Mouse (Mus musculus) embryonic facial prominence, embryonic 10.5 days (tissue): ENCODE data around the gene Rundc3a. TPM values are rescaled to one million over a fixed set of nuclear protein-coding genes. Genes with fewer than 3 reads are reported as not detected.
A peak's percentile ranks its signal among the peaks of the same experiment; 100 is the strongest.
"Not testable (repeated sequence)": the region's sequence is repeated elsewhere in the genome, so short reads cannot be mapped to it uniquely, and the experiment has no call there.

ENCODE experiments used
- DNase-seq: peaks from one replicate; pipeline ENCODE4 v3.0.0-alpha.2; 2017; ENCODE audit warnings: low spot score
- H3K27ac ChIP-seq: fragments of 300-500 bp; sonication (generic); replicated peaks from 2 replicates; pipeline ENCODE4 v1.5.1; 2016; ENCODE audit warnings: mild to moderate bottlenecking
- H3K27me3 ChIP-seq: fragments of 300-500 bp; sonication (generic); replicated peaks from 2 replicates; pipeline ENCODE4 v1.6.1; 2016; ENCODE audit warnings: low read depth, mild to moderate bottlenecking; ENCODE audit not compliant: poor library complexity, severe bottlenecking
- H3K36me3 ChIP-seq: fragments of 300-500 bp; sonication (generic); replicated peaks from 2 replicates; pipeline ENCODE4 v1.6.1; 2016; ENCODE audit warnings: mild to moderate bottlenecking, moderate library complexity
- H3K4me1 ChIP-seq: fragments of 300-500 bp; sonication (generic); 2 replicates; pipeline ENCODE4 v1.6.1; 2016
- H3K4me3 ChIP-seq: fragments of 300-500 bp; sonication (generic); 2 replicates; pipeline ENCODE4 v1.5.1; 2016; ENCODE audit warnings: mild to moderate bottlenecking, moderate library complexity
- H3K9me3 ChIP-seq: fragments of 300-500 bp; sonication (generic); 2 replicates; pipeline ENCODE4 v1.6.1; 2016; ENCODE audit warnings: mild to moderate bottlenecking
- WGBS: fragments of 180-500 bp; shearing (Covaris S2); methylation state at CpG from one replicate; pipeline ENCODE4 v1.1.7; 2016; 5-methylcytosine and 5-hydroxymethylcytosine counted together
- polyA plus RNA-seq: library from polyadenylated mRNA; unstranded; fragments of >200 nt; fragmentation: Nextera tagmentation; extraction: Ambion mirVana; gene quantifications from 2 replicates; pipeline ENCODE4 v1.2.1, GENCODE M21; 2016

The Rundc3a gene
- polyA plus RNA-seq, 1 experiment from 2014 or later, result 11.9 TPM

- 89% methylated on average over 1 of the region's 1 CpGs for WGBS
- peaks cover 7% of the 10 kb centered on the region; the same call in 1 of the 2 replicates for H3K9me3 ChIP-seq
- no peaks in the 10 kb centered on the region for H3K4me1 ChIP-seq
- no peak overlapping the region for H3K4me3 ChIP-seq
- no peak for DNase-seq
- no peak overlapping the region for H3K27ac ChIP-seq
- H3K36me3 ChIP-seq, result no peaks in the 10 kb centered on the region
- H3K27me3 ChIP-seq, result no peaks in the 10 kb centered on the region
Measured at GRCm38 (mm10) chr11:102383365-102384136, 9.7 kb upstream of the Rundc3a start.

DNA sequence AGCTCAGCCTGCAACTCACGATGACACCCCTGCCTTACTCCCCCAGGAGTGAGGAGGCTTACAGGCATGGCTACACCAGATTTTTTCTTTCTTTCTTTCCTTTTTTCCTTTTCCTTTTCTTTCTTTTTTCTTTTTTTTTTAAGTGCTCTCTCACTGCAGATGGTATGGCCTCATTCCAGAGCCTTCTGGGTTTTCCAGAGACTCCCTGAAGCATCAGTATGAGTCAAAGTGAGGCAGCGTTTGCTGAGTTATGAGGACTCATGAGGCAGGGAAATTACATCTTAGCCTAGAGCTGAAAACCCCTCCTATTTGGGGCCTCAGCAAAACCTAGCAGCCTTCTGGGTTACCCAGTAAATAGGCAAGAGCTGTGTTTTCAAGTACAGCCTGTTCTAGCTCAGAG is 8.8 kb upstream of the Rundc3a start:
- no peak for DNase-seq
- H3K4me3 ChIP-seq, result no peak overlapping the region

GRCm38 (mm10) chr11:102385075-102385474 is 8.1 kb upstream of the Rundc3a start:
- H3K9me3 ChIP-seq, result no peaks in the 10 kb centered on the region
- no peak overlapping the region for H3K4me3 ChIP-seq
- no peaks in the 10 kb centered on the region for H3K36me3 ChIP-seq
- 65% methylated on average over 4 of the region's 4 CpGs for WGBS
- H3K27ac ChIP-seq, result no peak overlapping the region
- H3K27me3 ChIP-seq, result no peaks in the 10 kb centered on the region
- DNase-seq, result no peak
- no peaks in the 10 kb centered on the region for H3K4me1 ChIP-seq

More for the DNA sequence above, 8.8 kb upstream of the Rundc3a start:
- Histone ChIP-seq H3K9me3 (no peaks in the 10 kb centered on the region), H3K27me3 (no peaks in the 10 kb centered on the region), H3K27ac (no peak overlapping the region), H3K36me3 (no peaks in the 10 kb centered on the region), H3K4me1 (no peaks in the 10 kb centered on the region)
- 77% methylated on average over 2 of the region's 2 CpGs for WGBS

GRCm38 (mm10) chr11:102386121-102386520 is 7.1 kb upstream of the Rundc3a start:
- DNase-seq, result no peak
- no peak overlapping the region for H3K4me3 ChIP-seq
- H3K27ac ChIP-seq, result no peak overlapping the region
- H3K9me3 ChIP-seq, result no peaks in the 10 kb centered on the region
- 70% methylated on average over 5 of the region's 5 CpGs for WGBS
- no peaks in the 10 kb centered on the region for H3K27me3 ChIP-seq
- H3K4me1 ChIP-seq, result no peaks in the 10 kb centered on the region
- no peaks in the 10 kb centered on the region for H3K36me3 ChIP-seq

- H3K27ac ChIP-seq, H3K36me3 ChIP-seq, H3K9me3 ChIP-seq, H3K27me3 ChIP-seq, DNase-seq, H3K4me3 ChIP-seq: not testable (repeated sequence)
- 88% methylated on average over 4 of the region's 5 CpGs for WGBS
- H3K4me1 ChIP-seq, result peaks cover 21% of the 10 kb centered on the region
Measured at GRCm38 (mm10) chr11:102389436-102389835, 3.8 kb upstream of the Rundc3a start.

DNA sequence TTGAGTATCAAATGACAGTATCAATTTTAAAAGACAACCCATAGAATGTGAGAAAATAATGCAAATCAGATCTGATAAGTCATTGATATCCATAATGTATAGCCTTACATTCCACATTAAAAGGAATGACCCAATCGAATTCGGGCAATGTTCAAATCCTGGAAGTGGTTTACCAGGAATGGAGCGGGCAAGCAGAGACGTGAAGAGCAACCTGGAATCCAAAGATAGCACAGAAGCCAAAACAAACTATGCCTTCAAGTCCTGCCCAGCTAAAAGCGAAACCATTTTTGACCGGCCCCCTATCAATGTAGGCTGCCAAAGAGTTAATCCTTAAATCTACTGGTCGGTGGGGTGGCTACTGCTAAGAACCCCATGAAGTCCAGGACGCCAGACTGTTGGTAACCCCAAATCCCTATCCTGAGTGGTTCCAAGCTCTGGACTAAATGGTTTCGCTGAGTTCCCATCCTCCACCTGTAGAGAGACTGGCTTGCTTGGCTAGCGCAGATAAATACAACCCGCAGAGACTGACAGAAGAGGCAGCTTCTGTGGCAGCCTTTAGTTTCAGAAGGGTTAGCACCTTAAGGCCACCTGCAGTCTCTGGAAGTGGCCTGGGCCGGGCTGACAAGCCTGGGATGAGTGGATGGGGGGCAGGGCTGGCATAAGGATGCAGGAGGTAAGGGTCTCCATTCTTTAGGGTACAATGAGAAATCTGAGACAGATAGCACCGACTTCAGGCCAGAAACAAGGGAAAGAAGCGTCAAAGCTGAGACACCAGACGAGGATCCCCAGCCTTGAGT is 564 bp upstream of the Rundc3a start:
- no peak for DNase-seq
- Histone ChIP-seq H3K4me1 (peaks cover 45% of the 10 kb centered on the region), H3K27ac (peak overlapping the region; percentile 76)

DNA sequence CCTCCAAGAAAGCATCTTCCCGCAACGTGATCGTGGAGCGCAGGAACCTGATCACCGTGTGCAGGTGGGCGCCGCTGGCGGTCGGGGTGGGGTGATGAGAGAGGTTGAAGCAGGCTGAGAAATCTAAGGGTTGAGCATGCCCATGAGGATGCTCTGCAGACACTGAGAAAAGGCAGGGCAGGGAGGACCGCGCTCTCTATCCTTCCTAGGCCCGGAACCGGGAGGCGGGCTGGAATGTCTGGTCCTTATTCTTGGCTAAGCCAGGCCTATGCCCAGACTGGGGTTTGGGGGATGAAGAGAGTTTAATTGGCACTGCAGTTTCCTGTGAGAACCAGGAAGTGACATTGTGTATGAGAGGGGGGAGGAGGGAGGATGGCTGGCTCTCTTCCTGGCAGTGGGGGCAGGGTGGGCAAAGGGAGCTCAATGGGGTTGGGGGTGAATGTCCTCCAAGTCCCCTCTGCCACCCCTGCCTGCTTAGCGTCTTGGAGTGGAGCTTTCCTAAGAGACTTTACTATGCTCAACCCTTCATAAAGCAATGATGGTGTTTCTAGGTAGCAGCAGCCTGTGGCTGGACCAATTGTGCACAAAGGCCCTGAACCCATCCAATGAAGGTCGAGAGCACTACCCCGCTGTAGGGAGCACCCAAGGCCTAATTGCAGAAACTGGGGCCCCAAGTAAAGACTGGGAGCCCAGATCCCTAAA is 667 bp downstream of the Rundc3a start:
- WGBS, result 10% methylated on average over 17 of the region's 17 CpGs
- peaks cover 52% of the 10 kb centered on the region for H3K27me3 ChIP-seq
- H3K4me1 ChIP-seq, result peaks cover 48% of the 10 kb centered on the region
- no peaks in the 10 kb centered on the region for H3K36me3 ChIP-seq
- peak overlapping the region; percentile 66 for H3K4me3 ChIP-seq
- no peak for DNase-seq
- H3K27ac ChIP-seq, result peak overlapping the region; percentile 76
- H3K9me3 ChIP-seq, result no peaks in the 10 kb centered on the region

More for the DNA sequence above, 564 bp upstream of the Rundc3a start:
- H3K9me3 ChIP-seq, result no peaks in the 10 kb centered on the region
- 17% methylated on average over 15 of the region's 15 CpGs for WGBS
- no peaks in the 10 kb centered on the region for H3K36me3 ChIP-seq
- H3K27me3 ChIP-seq, result peaks cover 40% of the 10 kb centered on the region
- H3K4me3 ChIP-seq, result peak overlapping the region; percentile 66

DNA sequence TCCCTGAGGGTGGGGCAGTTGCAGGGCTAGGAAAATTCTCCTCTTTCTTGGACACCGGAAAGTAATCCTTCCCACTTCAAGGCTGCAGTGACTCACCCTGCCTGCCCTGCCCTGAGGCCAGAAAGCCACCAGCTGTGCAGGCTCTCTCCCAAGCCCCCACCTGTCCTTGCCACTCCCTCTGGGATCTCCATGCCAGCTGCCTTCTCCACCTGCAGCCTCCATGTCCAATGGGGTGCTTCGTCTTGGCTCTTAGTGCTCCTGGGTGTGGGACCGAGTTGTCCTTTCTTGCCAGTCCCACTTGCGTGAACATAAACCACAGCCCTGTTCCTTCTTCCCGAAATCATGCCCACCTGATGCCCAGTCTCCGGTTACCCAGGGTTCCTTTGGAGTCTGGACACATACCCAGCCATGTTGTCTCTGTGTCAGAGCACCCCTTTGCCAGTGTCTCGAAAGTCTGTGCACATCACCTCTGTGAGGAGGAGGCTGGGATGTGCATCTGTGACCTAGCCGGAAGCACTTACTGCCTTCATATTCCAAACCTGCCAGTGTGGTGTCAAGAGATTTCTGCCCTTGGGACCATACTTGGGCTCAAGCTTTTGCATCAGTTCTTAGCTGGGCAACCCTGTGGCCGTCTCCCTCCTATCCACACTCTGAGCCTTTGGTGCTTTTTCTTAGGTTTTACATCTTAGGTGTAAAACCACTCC is 1.4 kb downstream of the Rundc3a start:
- peak overlapping the region; percentile 66 for H3K4me3 ChIP-seq
- no peaks in the 10 kb centered on the region for H3K36me3 ChIP-seq

DNA sequence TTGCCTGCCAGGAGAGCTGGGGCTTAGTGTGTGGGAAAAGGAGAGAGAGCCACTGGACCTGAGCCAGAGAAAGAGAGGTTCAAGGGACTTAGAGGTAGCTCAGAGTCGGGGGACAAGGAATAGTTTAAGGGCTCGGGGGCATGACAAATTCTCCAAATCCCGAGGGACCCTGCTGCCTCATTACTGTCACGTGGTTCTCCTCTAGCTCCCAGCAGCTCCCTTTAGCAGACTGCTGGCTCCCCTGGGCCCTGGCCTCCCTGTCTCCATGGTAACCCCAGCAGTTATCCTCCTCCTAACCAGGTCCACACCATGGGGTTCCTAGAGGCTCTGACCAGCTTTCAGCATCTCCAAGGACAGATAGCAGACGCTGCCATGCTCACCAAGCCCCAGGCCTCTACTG is 2.0 kb downstream of the Rundc3a start:
- Histone ChIP-seq H3K4me1 (peaks cover 62% of the 10 kb centered on the region), H3K4me3 (peak overlapping the region; percentile 66; the same call in 1 of the 2 replicates)
- DNase-seq, result no peak

More for the DNA sequence above, 1.4 kb downstream of the Rundc3a start:
- DNase-seq, result no peak
- Histone ChIP-seq H3K27me3 (peaks cover 60% of the 10 kb centered on the region), H3K9me3 (no peaks in the 10 kb centered on the region), H3K27ac (no peak overlapping the region), H3K4me1 (peaks cover 55% of the 10 kb centered on the region)
- WGBS, result 74% methylated on average over 9 of the region's 9 CpGs

DNA sequence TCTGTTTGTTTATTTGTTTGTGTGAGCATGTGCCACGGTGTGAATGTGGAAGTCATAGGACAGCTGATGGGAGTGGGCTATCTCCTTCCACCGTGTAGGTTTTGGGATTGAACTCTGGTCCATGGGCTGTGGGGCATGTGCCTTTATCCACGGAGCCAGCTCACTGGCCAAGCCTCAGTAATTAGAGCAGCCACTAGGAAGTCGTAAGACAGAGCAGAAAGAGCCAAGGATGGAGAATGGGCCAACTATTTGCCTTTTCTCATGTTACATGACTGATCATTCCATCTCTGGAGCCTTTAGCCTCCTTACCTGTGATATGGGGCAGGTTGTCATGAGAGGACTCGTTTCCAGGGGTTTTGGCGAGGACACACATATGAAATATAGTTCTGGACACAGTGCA is 3.1 kb downstream of the Rundc3a start:
- Histone ChIP-seq H3K36me3 (no peaks in the 10 kb centered on the region), H3K27ac (no peak overlapping the region), H3K27me3 (peaks cover 76% of the 10 kb centered on the region), H3K4me3 (no peak overlapping the region), H3K4me1 (peaks cover 67% of the 10 kb centered on the region), H3K9me3 (no peaks in the 10 kb centered on the region)
- DNase-seq, result no peak
- 62% methylated on average over 6 of the region's 6 CpGs for WGBS

More for the DNA sequence above, 2.0 kb downstream of the Rundc3a start:
- WGBS, result 5% methylated on average over 5 of the region's 5 CpGs
- H3K27me3 ChIP-seq, result peaks cover 66% of the 10 kb centered on the region
- no peak overlapping the region for H3K27ac ChIP-seq
- H3K9me3 ChIP-seq, result no peaks in the 10 kb centered on the region
- no peaks in the 10 kb centered on the region for H3K36me3 ChIP-seq

GRCm38 (mm10) chr11:102396671-102397141 is 3.5 kb downstream of the Rundc3a start:
- Histone ChIP-seq H3K27ac (no peak overlapping the region), H3K4me1 (peaks cover 68% of the 10 kb centered on the region), H3K36me3 (peaks cover 2% of the 10 kb centered on the region; the same call in 1 of the 2 replicates), H3K4me3 (no peak overlapping the region), H3K27me3 (peaks cover 81% of the 10 kb centered on the region), H3K9me3 (no peaks in the 10 kb centered on the region)
- WGBS, result 84% methylated on average over 7 of the region's 7 CpGs
- DNase-seq, result no peak
